Mouse (Mus musculus) liver, embryonic 14.5 days (tissue): ENCODE measurements at regions not wholly inside any gene's neighbourhood (a gene's known extent, or its start where the extent isn't known, plus 50 kb on each side); places are given as distances from the start of the nearest gene placed in this dataset.

ENCODE experiments used
- CTCF ChIP-seq: IDR thresholded peaks from 2 replicates; pipeline ENCODE4 v1.5.1; 2016; ENCODE audit warnings: antibody characterized with exemption, low read depth, control low read depth
- EP300 ChIP-seq: IDR thresholded peaks from 2 replicates; pipeline ENCODE4 v1.6.1; 2016; ENCODE audit warnings: antibody characterized with exemption, low read depth

DNA sequence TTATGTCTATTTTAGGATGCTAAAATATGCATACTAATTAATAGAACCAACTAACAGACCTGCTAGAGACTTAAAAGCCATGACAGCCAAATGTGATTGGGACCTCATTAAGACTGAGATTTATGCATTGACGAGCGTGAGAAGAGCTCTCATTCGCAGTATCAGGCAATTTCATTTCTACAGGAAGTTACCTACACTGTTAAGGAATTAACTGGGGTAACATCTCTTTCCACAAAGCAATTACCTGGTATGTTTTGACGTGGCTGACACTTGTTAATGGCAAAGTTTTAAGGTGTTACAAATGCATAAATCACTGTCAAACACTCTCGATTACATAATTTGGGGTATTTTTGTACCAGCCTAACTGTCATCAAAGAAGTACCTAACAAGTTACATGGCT lies 324.7 kb upstream of the Gpc5 start:
- TF ChIP-seq CTCF: no peak
- no peak for TF ChIP-seq EP300
